Mouse (Mus musculus): ENCODE measurements around the gene Hpf1. TPM values are rescaled to one million over a fixed set of nuclear protein-coding genes. Genes with fewer than 3 reads are reported as not detected.

Hpf1 gene
- polyA plus RNA-seq (2014; fragmentation: Illumina TruSeq; extraction: RNeasy Lipid Tissue Mini Kit (QIAGEN cat#74804)), result 185 TPM

DNA sequence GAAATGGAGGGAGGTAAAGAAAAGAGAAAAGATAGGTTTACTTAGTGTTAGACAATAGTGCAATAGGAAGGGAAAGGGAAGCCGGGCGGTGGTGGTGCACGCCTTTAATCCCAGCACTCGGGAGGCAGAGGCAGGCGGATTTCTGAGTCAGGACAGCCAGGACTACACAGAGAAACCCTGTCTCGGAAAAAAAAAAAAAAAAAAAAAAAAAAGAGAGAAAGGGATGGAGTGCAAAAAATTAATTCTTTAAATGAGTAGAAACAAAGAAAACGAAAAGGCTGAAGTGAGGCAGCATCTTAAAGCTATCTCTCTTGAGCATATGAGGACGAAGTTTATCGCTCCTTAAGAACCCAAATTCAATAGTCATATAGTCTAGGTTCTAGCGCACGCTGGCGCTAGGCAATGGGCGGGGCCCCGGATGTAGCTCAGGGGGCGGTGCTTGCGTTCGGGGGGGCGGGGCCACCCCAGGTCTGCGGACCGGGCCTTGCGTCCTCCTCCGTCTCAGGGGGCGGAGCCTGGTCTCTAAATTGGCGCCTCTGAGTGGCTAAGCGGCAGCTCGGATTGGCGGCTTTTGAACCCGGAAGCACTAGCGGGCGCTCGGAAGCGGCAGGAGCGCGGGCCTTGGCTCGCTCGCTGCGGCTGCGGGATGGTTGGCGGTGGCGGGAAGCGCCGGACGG lies at the start of gene Hpf1:
Gene Hpf1 (plus strand): TSS at position 576 of the 677 bp plus-strand sequence.

Other genes starting within 250 kb of the Hpf1 start
- gene Clcn3, start 92.9 kb downstream of the Hpf1 start, polyA plus RNA-seq (2014; fragmentation: Illumina TruSeq; extraction: RNeasy Lipid Tissue Mini Kit (QIAGEN cat#74804)), result 110 TPM
- gene Nek1, start 102.8 kb downstream of the Hpf1 start, polyA plus RNA-seq (2014; fragmentation: Illumina TruSeq; extraction: RNeasy Lipid Tissue Mini Kit (QIAGEN cat#74804)), result 63.1 TPM

All from ovary, adult 10 weeks (tissue).